In genomic region chr5:52741391-52742111, GRCm38 (mm10) we compare ENCODE assay signal across 8 mouse cellular contexts. TPM values are rescaled to one million over a fixed set of nuclear protein-coding genes. Genes with fewer than 3 reads are reported as not detected.
DNase-seq lines count a peak whose midpoint lies in the region; ATAC-seq lines count a peak whose summit lies in the region.

Gene Pi4k2b, plus strand, starts transcription at chr5:52741574.

- peak within 1 kb of the TSS; percentile 79 for H3K4me3 ChIP-seq in hindbrain, embryonic 14.5 days (replicated peaks; ENCODE audit: low read length)
- peak within 1 kb of the TSS; percentile 83 for H3K4me3 ChIP-seq in macrophage (ENCODE audit: inconsistent target)

- 0 out of 2 replicates have a peak, but pooled peaks cover 3% of the 10 kb centered on the region for H3K4me1 ChIP-seq in hindbrain, embryonic 14.5 days (replicated peaks; ENCODE audit: control insufficient read depth, insufficient read depth, low read length)

- peak; percentile 87 for DNase-seq in NIH3T3 (ENCODE audit: low read depth)
- DNase-seq in cerebellum, postnatal 14 days = peak; percentile 75 to 80
- peak; percentile 6 to 30 for DNase-seq in frontal cortex, postnatal 25 days (ENCODE audit: low spot score in 2 of 2)
- DNase-seq in hindbrain, embryonic 14.5 days (ENCODE audit: low spot score) = peak; percentile 65
- peak; percentile 58 to 63 for DNase-seq in left cerebral cortex, adult 18-20 months (ENCODE audit: low spot score in 2 of 2)
- peak; percentile 54 for DNase-seq in retina, postnatal 7 days (ENCODE audit: low read depth, low spot score)
- peak; percentile 76 for DNase-seq in urinary bladder, adult 2 months (ENCODE audit: low spot score)

- peak within 1 kb of the TSS; percentile 83 for H3K4me2 ChIP-seq in hindbrain, embryonic 14.5 days (replicated peaks)

- H3K79me2 ChIP-seq in macrophage (ENCODE audit: inconsistent target) = peaks cover 43% of the 10 kb centered on the region

- H3K9me3 ChIP-seq in hindbrain, embryonic 14.5 days (ENCODE audit: control insufficient read depth, low read length) = no peaks in the 10 kb centered on the region

- H3K9ac ChIP-seq in hindbrain, embryonic 14.5 days = peak within 1 kb of the TSS; percentile 66

- no peak within 1 kb of the TSS for H3K27ac ChIP-seq in hindbrain, embryonic 14.5 days
- peak within 1 kb of the TSS; percentile 27; the same call in 1 of the 2 replicates for H3K27ac ChIP-seq in macrophage

- peak; percentile 91 for ATAC-seq in hindbrain, embryonic 14.5 days (ENCODE audit: low FRiP score)

- WGBS in hindbrain, embryonic 14.5 days = under 1% methylated on average over 64 of the region's 75 CpGs
- under 1% methylated on average over 34 of the region's 75 CpGs for WGBS in macrophage (ENCODE audit: missing documents)

- no peaks in the 10 kb centered on the region for H3K27me3 ChIP-seq in hindbrain, embryonic 14.5 days (ENCODE audit: control insufficient read depth, insufficient read depth, low read length)

- no peaks in the 10 kb centered on the region for H3K36me3 ChIP-seq in hindbrain, embryonic 14.5 days (replicated peaks; ENCODE audit: control insufficient read depth, insufficient read depth)
- H3K36me3 ChIP-seq in macrophage (ENCODE audit: inconsistent target) = no peaks in the 10 kb centered on the region

RNA-seq across cellular contexts. Expression of gene Pi4k2b, which starts in this region (rescaled TPM):
- polyA plus RNA-seq in hindbrain, embryonic 14.5 days (2014; fragmentation: Nextera tagmentation; extraction: Ambion mirVana) = 7.4 and 7.6 TPM in 2 replicates
- 1 to 10 TPM in 1 of 2 experiments, under 1 TPM in 1; 0.88 to 2.0 TPM for total RNA-seq in left cerebral cortex, adult 18-20 months (2021)
- total RNA-seq in macrophage (2018; cell fraction: chromatin; rRNA removed) = 10 to 100 TPM; 10.9 to 66.7 (median 27.9) TPM
- total RNA-seq in macrophage (2018; cell fraction: cytosol; rRNA removed) = 10 to 100 TPM in 16 of 26 experiments, 1 to 10 TPM in 10; 6.7 to 18.7 (median 10.2) TPM
- total RNA-seq in macrophage (2018; cell fraction: nucleus; rRNA removed) = 10 to 100 TPM in 25 of 26 experiments, 1 to 10 TPM in 1; 10.0 to 77.8 (median 23.8) TPM
- polyA plus RNA-seq in macrophage (2018) = 8.7 to 9.0 TPM (median 8.8 TPM) in 3 replicates
- 10.2 and 12.2 TPM in 2 replicates for polyA plus RNA-seq in urinary bladder, adult 2 months (2012; rRNA removed)

Comparison
In these comparisons a context has a peak if more than half of its experiments do, and no peak if none do; other contexts are left out.
1. DNase-seq: peak in every context shown above with its lines; median percentile 87 in NIH3T3; 78 in cerebellum, postnatal 14 days; 76 in urinary bladder, adult 2 months; 65 in hindbrain, embryonic 14.5 days; 60 in left cerebral cortex, adult 18-20 months; 54 in retina, postnatal 7 days; 18 in frontal cortex, postnatal 25 days.